In the genomic region with DNA sequence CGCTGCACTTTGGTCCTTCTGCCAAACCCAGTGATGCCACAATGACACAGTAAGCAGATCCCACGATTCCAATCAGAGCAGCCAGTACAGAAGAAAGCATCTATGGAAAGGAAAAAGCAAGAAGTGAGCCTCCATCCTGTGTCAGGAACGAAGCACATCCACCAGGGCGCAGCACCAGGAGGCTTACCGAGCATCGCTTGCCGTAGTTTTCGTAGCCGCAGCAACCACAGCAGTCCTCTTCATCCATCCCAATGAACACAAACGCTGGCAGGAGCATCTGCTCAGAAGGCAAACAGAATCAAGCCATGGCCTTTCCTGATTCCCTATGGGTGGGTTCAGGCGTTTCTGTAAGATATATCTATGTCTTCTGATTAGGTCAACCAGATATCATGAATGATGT, we compare ENCODE assay signal across 12 mouse cellular contexts. TPM values are rescaled to one million over a fixed set of nuclear protein-coding genes. Genes with fewer than 3 reads are reported as not detected.
DNase-seq lines count a peak whose midpoint lies in the region; ATAC-seq and TF ChIP-seq lines count a peak whose summit lies in the region.
"Had no signal": no experiment of that assay in that cellular context is flagged by ENCODE, and none has a peak within 500 bp of the region (broad histone marks: within the 10 kb centered on the region; RNA-seq: fewer than 3 reads in every experiment).

No protein-coding gene starts in this region.

- TF ChIP-seq EP300 in liver, embryonic 14.5 days (IDR thresholded peaks at IDR 0.05; ENCODE audit: low read depth), result no peak

- H3K27me3 ChIP-seq in forebrain, postnatal 0 days (ENCODE audit: insufficient read depth, low read length), result no peaks in the 10 kb centered on the region
- no peaks in the 10 kb centered on the region for H3K27me3 ChIP-seq in forebrain, embryonic 10.5 days (ENCODE audit: poor library complexity, severe bottlenecking)
- no peaks in the 10 kb centered on the region for H3K27me3 ChIP-seq in liver, embryonic 14.5 days (ENCODE audit: control insufficient read depth, insufficient read depth, low read length)
- H3K27me3 ChIP-seq in liver, embryonic 12.5 days (replicated peaks), result no peaks in the 10 kb centered on the region
- no peaks in the 10 kb centered on the region for H3K27me3 ChIP-seq in kidney, embryonic 16.5 days (ENCODE audit: insufficient read depth, low read length)
- H3K27me3 ChIP-seq: midbrain, embryonic 15.5 days had no signal

- no peak overlapping the region for H3K9ac ChIP-seq in forebrain, postnatal 0 days
- no peak overlapping the region for H3K9ac ChIP-seq in liver, embryonic 14.5 days (replicated peaks)
- no peak overlapping the region for H3K9ac ChIP-seq in liver, embryonic 12.5 days
- peak overlapping the region; percentile 63; the same call in 1 of the 2 replicates for H3K9ac ChIP-seq in kidney, embryonic 16.5 days (replicated peaks; ENCODE audit: low read length)
- H3K9ac ChIP-seq: midbrain, embryonic 15.5 days had no signal

- no peak for ATAC-seq in forebrain, postnatal 0 days
- no peak for ATAC-seq in liver, embryonic 14.5 days (ENCODE audit: insufficient read depth)
- no peak for ATAC-seq in liver, embryonic 12.5 days
- ATAC-seq in kidney, embryonic 16.5 days (ENCODE audit: low FRiP score, low TSS enrichment), result no peak
- ATAC-seq: CD4-positive, CD25-positive, alpha-beta regulatory T cell, adult 4 months; midbrain, embryonic 15.5 days had no signal

- H3K9me3 ChIP-seq in forebrain, postnatal 0 days (ENCODE audit: low read length), result no peaks in the 10 kb centered on the region
- H3K9me3 ChIP-seq in forebrain, embryonic 10.5 days, result no peaks in the 10 kb centered on the region
- H3K9me3 ChIP-seq in liver, embryonic 14.5 days (ENCODE audit: control insufficient read depth, low read length), result no peaks in the 10 kb centered on the region
- no peaks in the 10 kb centered on the region for H3K9me3 ChIP-seq in liver, embryonic 12.5 days (replicated peaks)
- H3K9me3 ChIP-seq in kidney, embryonic 16.5 days (ENCODE audit: low read length), result no peaks in the 10 kb centered on the region
- H3K9me3 ChIP-seq: midbrain, embryonic 15.5 days had no signal

- H3K36me3 ChIP-seq in forebrain, postnatal 0 days (ENCODE audit: insufficient read depth), result no peaks in the 10 kb centered on the region
- H3K36me3 ChIP-seq in forebrain, embryonic 10.5 days (replicated peaks), result no peaks in the 10 kb centered on the region
- no peaks in the 10 kb centered on the region for H3K36me3 ChIP-seq in liver, embryonic 14.5 days (replicated peaks; ENCODE audit: control insufficient read depth, insufficient read depth, low read depth)
- H3K36me3 ChIP-seq in liver, embryonic 12.5 days, result no peaks in the 10 kb centered on the region
- peaks cover 6% of the 10 kb centered on the region for H3K36me3 ChIP-seq in kidney, embryonic 16.5 days (ENCODE audit: insufficient read depth, low read length)
- H3K36me3 ChIP-seq: midbrain, embryonic 15.5 days had no signal

- 0 out of 2 replicates have a peak, but pooled peaks have one; percentile 24 for TF ChIP-seq CTCF in forebrain, postnatal 0 days (IDR thresholded peaks at IDR 0.05; ENCODE audit: low read depth)
- TF ChIP-seq CTCF in liver, embryonic 14.5 days (IDR thresholded peaks at IDR 0.05; ENCODE audit: low read depth), result 0 out of 2 replicates have a peak, but pooled peaks have one; percentile 27
- TF ChIP-seq CTCF in brain, embryonic 14.5 days (IDR thresholded peaks at IDR 0.05; ENCODE audit: borderline replicate concordance, extremely low read depth, insufficient read depth, insufficient read length), result no peak

- no peak for DNase-seq in forebrain, postnatal 0 days
- no peak for DNase-seq in forebrain, embryonic 10.5 days (ENCODE audit: extremely low spot score, low spot score)
- DNase-seq in liver, embryonic 14.5 days (ENCODE audit: low read depth in 3 of 3, low spot score in 3 of 3), result no peak
- DNase-seq in brain, embryonic 14.5 days (ENCODE audit: low read depth), result peak; percentile 11
- no peak for DNase-seq in ovary, adult 18-20 months (ENCODE audit: low spot score)
- no peak for DNase-seq in left cerebral cortex, adult 11 months (ENCODE audit: low spot score)
- DNase-seq: cerebellum, adult 18-20 months; thymus, adult 18-20 months had no signal

- 0 out of 2 replicates have a peak, but pooled peaks cover 3% of the 10 kb centered on the region for H3K4me1 ChIP-seq in forebrain, postnatal 0 days (ENCODE audit: insufficient read depth)
- peaks cover 8% of the 10 kb centered on the region for H3K4me1 ChIP-seq in forebrain, embryonic 10.5 days
- H3K4me1 ChIP-seq in liver, embryonic 14.5 days (replicated peaks; ENCODE audit: control insufficient read depth in 2 of 2, insufficient read depth in 2 of 2, low read length in 1 of 2), result peaks cover 0 to 2% of the 10 kb centered on the region in 2 experiments; a peak in 2 of 4 replicates
- H3K4me1 ChIP-seq in liver, embryonic 12.5 days, result 0 out of 2 replicates have a peak, but pooled peaks cover 5% of the 10 kb centered on the region
- peaks cover 29% of the 10 kb centered on the region for H3K4me1 ChIP-seq in kidney, embryonic 16.5 days (ENCODE audit: insufficient read depth, low read length)
- H3K4me1 ChIP-seq: midbrain, embryonic 15.5 days had no signal

- H3K4me2 ChIP-seq in forebrain, postnatal 0 days (ENCODE audit: low read depth), result no peak overlapping the region
- no peak overlapping the region for H3K4me2 ChIP-seq in liver, embryonic 14.5 days (ENCODE audit: low read depth)
- H3K4me2 ChIP-seq in liver, embryonic 12.5 days, result no peak overlapping the region
- peak overlapping the region; percentile 44 for H3K4me2 ChIP-seq in kidney, embryonic 16.5 days (replicated peaks; ENCODE audit: low read depth, low read length)
- H3K4me2 ChIP-seq: midbrain, embryonic 15.5 days had no signal

- no peak overlapping the region for H3K4me3 ChIP-seq in forebrain, postnatal 0 days (ENCODE audit: low read depth, low read length)
- H3K4me3 ChIP-seq in forebrain, embryonic 10.5 days, result no peak overlapping the region
- no peak overlapping the region for H3K4me3 ChIP-seq in liver, embryonic 14.5 days (ENCODE audit: insufficient read depth in 1 of 2, low read depth in 2 of 2, low read length in 2 of 2)
- no peak overlapping the region for H3K4me3 ChIP-seq in liver, embryonic 12.5 days
- peak overlapping the region; percentile 39 for H3K4me3 ChIP-seq in kidney, embryonic 16.5 days (ENCODE audit: low read length)
- H3K4me3 ChIP-seq: midbrain, embryonic 15.5 days had no signal

- 75% methylated on average over 11 of the region's 11 CpGs for WGBS in forebrain, postnatal 0 days
- WGBS in forebrain, embryonic 10.5 days, result 84% methylated on average over 11 of the region's 11 CpGs
- WGBS in liver, embryonic 14.5 days (ENCODE audit: insufficient replicate concordance), result 66% methylated on average over 11 of the region's 11 CpGs
- WGBS in liver, embryonic 12.5 days (ENCODE audit: insufficient replicate concordance), result 66% methylated on average over 11 of the region's 11 CpGs
- 60% methylated on average over 11 of the region's 11 CpGs for WGBS in kidney, embryonic 16.5 days

- TF ChIP-seq POLR2A in brain, embryonic 14.5 days (IDR thresholded peaks at IDR 0.05; ENCODE audit: borderline replicate concordance, extremely low read depth, insufficient read depth, insufficient read length, poor library complexity, severe bottlenecking), result no peak

- no peak overlapping the region for H3K27ac ChIP-seq in forebrain, postnatal 0 days (ENCODE audit: low read depth, low read length)
- no peak overlapping the region for H3K27ac ChIP-seq in forebrain, embryonic 10.5 days
- no peak overlapping the region for H3K27ac ChIP-seq in liver, embryonic 14.5 days
- no peak overlapping the region for H3K27ac ChIP-seq in liver, embryonic 12.5 days
- peak overlapping the region; percentile 56; the same call in 1 of the 2 replicates for H3K27ac ChIP-seq in kidney, embryonic 16.5 days (ENCODE audit: low read length)
- H3K27ac ChIP-seq: midbrain, embryonic 15.5 days had no signal

RNA-seq across cellular contexts. Expression of gene Tm4sf1, which starts 9.0 kb away (rescaled TPM):
- 12.5 and 18.2 TPM in 2 replicates for total RNA-seq in forebrain, postnatal 0 days (2014; rRNA removed)
- polyA plus RNA-seq in forebrain, postnatal 0 days (2015; fragmentation: Nextera tagmentation; extraction: Ambion mirVana), result 25.6 and 27.0 TPM in 2 replicates
- polyA plus RNA-seq in forebrain, embryonic 10.5 days (2016; fragmentation: Nextera tagmentation; extraction: Ambion mirVana), result 4.8 and 6.8 TPM in 2 replicates
- 3.0 and 7.5 TPM in 2 replicates for polyA plus RNA-seq in liver, embryonic 14.5 days (2012; rRNA removed)
- polyA plus RNA-seq in liver, embryonic 14.5 days (2014; fragmentation: Nextera tagmentation; extraction: Ambion mirVana), result 10.7 and 12.8 TPM in 2 replicates
- polyA plus RNA-seq in liver, embryonic 12.5 days (2016; fragmentation: Nextera tagmentation; extraction: Ambion mirVana), result 10.9 and 12.5 TPM in 2 replicates
- 11.3 and 18.4 TPM in 2 replicates for polyA plus RNA-seq in brain, embryonic 14.5 days (2012; rRNA removed)
- polyA plus RNA-seq in kidney, embryonic 16.5 days (2015; fragmentation: Nextera tagmentation; extraction: Ambion mirVana), result 227 and 249 TPM in 2 replicates
